Mouse (Mus musculus) urinary bladder, postnatal 0 days (tissue): ENCODE results near the gene Cpne6. TPM values are rescaled to one million over a fixed set of nuclear protein-coding genes. Genes with fewer than 3 reads are reported as not detected.

ENCODE experiments used
- polyA plus RNA-seq: library from polyadenylated mRNA; unstranded; fragments of >200 nt; fragmentation: Nextera tagmentation; extraction: Ambion mirVana; gene quantifications from 2 replicates; pipeline ENCODE4 v1.2.1, GENCODE M21; 2015

Cpne6 gene
- polyA plus RNA-seq, result 1.8 and 1.9 TPM in 2 replicates

GRCm38 (mm10) chr14:55510125-55510731 lies at the start of gene Cpne6:
Gene Cpne6 (plus strand): TSS chr14:55510445.

GRCm38 (mm10) chr14:55478651-55479599 lies 31.3 kb upstream of the Cpne6 start, which contains the start of gene Dhrs4:
Gene Dhrs4 (plus strand): TSS chr14:55478758.

GRCm38 (mm10) chr14:55490361-55491201 lies 19.7 kb upstream of the Cpne6 start, which contains the start of gene Carmil3:
Gene Carmil3 (plus strand): TSS chr14:55490651.

DNA sequence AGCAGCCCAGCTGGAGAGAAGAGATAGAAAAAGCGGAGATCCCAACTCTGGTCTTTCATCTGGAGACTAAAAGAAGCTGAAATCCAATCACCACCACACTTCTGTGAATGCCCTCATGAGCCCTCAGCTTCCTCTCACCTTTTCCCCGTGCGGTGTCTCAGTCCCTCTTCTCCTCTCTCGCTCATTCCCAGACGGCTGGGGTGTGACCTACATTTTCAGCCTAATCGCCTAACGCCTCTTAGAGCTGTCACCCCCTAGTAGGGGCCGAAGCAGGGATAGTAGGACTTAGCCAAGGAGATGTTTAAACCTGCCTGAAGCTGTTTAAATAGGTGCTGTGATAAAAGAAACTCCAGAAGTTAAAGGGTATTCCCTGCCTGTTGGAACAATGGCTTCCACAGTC lies 14.5 kb downstream of the Cpne6 start, which contains the start of gene Nrl:
Gene Nrl, minus strand, starts transcription at position 197 of the 400 bp plus-strand sequence.

DNA sequence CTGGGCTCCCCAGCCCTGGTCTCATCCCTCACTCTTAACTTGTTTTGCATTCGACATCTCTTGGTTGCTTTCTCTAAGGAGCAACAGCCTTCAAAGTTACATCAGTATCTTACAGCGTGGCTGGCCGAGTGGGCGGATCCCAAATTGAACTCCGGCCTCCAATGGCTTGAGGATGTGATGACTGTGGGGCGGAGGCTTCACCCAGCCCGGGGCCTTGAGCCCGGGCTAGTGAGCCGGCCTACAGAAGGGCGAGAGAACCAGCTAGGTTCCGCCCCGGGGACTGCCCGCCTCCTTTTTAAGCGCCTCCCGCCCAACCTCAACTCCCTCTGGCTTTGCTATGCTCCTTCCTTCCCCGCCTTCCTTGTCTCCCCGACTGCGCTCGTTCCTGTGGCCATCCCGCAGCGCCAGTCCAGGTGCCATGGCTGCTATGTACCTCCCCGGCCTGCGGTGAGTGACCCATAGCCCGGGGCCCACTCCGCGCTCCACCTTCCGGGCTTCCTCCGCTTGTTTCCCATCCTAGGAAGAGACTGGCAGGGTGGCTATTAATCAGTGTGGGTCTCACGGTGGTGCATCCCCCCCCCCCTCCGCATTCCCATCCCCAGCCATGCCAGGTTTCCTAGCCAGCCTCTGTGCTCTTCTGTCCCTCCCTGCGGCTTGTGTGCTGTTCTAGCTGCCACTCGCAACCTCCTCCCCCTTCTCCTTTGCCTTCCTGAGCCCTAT lies 30.0 kb downstream of the Cpne6 start, which contains the start of gene Pck2:
Gene Pck2, plus strand, starts transcription at position 200 of the 720 bp plus-strand sequence.

GRCm38 (mm10) chr14:55559799-55560201 lies 49.6 kb downstream of the Cpne6 start, which contains the start of gene Dcaf11:
Gene Dcaf11 (plus strand): TSS chr14:55560006.

DNA sequence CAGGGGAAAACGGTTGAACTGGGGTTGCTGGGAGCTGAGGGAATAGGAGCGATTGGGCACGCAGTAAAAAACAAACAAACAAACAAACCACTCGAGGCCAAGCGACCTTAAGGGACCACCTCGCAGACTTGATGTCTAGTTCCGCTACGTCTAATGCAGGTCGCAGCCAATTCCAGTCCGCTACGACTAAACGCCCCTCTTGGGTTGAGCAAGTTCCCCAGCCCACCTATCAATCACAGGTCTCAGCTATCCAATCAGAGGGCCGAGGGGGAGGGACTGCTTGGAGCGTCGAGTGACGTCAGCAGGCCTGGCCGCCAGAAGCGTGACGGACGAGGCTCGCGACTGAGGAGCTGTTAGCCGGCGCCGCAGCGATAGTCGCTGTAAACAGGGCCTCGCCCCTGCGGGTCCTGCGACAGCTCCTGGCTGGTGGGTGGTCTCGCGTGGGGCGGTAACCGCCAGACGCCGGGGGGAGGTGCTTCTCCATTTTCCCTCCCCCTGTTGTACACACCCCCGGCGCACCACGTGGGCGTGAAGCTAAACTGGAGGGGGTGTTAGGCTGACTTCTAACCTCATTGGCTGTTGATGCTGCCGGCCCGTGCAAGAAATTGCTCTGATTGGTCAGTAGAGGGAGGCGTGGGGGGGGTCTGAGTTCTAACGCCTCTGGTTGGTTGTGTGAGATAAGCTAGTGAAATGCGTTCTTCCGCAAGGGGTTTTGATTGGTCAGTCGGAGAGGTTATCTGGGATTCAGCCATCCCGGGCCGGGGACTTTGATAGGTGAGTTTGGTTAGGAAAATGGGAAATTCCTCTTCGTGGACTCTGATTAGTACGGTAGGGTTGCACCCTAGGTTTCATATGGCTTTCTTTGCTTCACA lies 50.2 kb downstream of the Cpne6 start, which contains the start of gene A730061H03Rik:
Gene A730061H03Rik, minus strand, starts transcription at position 205 of the 872 bp plus-strand sequence.

Other genes starting within 250 kb of the Cpne6 start
- 52.0 and 53.1 TPM in 2 replicates for gene Dhrs4, start 31.7 kb upstream of the Cpne6 start, polyA plus RNA-seq
- 0.22 and 0.35 TPM in 2 replicates for gene Carmil3, start 19.8 kb upstream of the Cpne6 start, polyA plus RNA-seq
- gene Nrl, start 14.5 kb downstream of the Cpne6 start, polyA plus RNA-seq, result not detected in 2 replicates
- 41.2 and 47.1 TPM in 2 replicates for gene Pck2, start 29.8 kb downstream of the Cpne6 start, polyA plus RNA-seq
- 55.6 and 63.3 TPM in 2 replicates for gene Dcaf11, start 49.6 kb downstream of the Cpne6 start, polyA plus RNA-seq
- gene A730061H03Rik, start 50.0 kb downstream of the Cpne6 start, polyA plus RNA-seq, result 0.51 and 1.1 TPM in 2 replicates
- 0.26 TPM in 1 of 2 replicates, not detected in the other for gene Fitm1, start 65.2 kb downstream of the Cpne6 start, polyA plus RNA-seq
- 104 and 112 TPM in 2 replicates for gene Psme1, start 67.7 kb downstream of the Cpne6 start, polyA plus RNA-seq
- gene Emc9, start 74.9 kb downstream of the Cpne6 start, polyA plus RNA-seq, result 6.7 and 6.8 TPM in 2 replicates
- 218 and 249 TPM in 2 replicates for gene Psme2, start 80.7 kb downstream of the Cpne6 start, polyA plus RNA-seq
- 11.0 and 13.6 TPM in 2 replicates for gene Rnf31, start 81.3 kb downstream of the Cpne6 start, polyA plus RNA-seq
- gene Irf9, start 93.1 kb downstream of the Cpne6 start, polyA plus RNA-seq, result 17.2 and 21.2 TPM in 2 replicates
- 1.3 and 1.9 TPM in 2 replicates for gene Rec8, start 107.6 kb downstream of the Cpne6 start, polyA plus RNA-seq
- gene Ipo4, start 125.5 kb downstream of the Cpne6 start, polyA plus RNA-seq, result 60.2 and 63.0 TPM in 2 replicates
- 0.56 and 1.4 TPM in 2 replicates for gene Gm49378, start 127.5 kb downstream of the Cpne6 start, polyA plus RNA-seq
- gene Tm9sf1, start 133.4 kb downstream of the Cpne6 start, polyA plus RNA-seq, result 68.6 and 69.9 TPM in 2 replicates
- gene Tssk4, start 139.7 kb downstream of the Cpne6 start, polyA plus RNA-seq, result 0.26 and 0.35 TPM in 2 replicates
- gene Mdp1, start 150.1 kb downstream of the Cpne6 start, polyA plus RNA-seq, result 35.8 and 39.5 TPM in 2 replicates
- 32.0 and 33.0 TPM in 2 replicates for gene Gmpr2, start 161.5 kb downstream of the Cpne6 start, polyA plus RNA-seq
- gene Nedd8, start 161.7 kb downstream of the Cpne6 start, polyA plus RNA-seq, result 388 and 415 TPM in 2 replicates
- 13.9 and 15.5 TPM in 2 replicates for gene Tinf2, start 171.4 kb downstream of the Cpne6 start, polyA plus RNA-seq
- gene Tgm1, start 203.5 kb downstream of the Cpne6 start, polyA plus RNA-seq, result 7.4 and 9.2 TPM in 2 replicates
- gene Rabggta, start 211.8 kb downstream of the Cpne6 start, polyA plus RNA-seq, result 17.3 and 20.5 TPM in 2 replicates
- gene Dhrs1, start 235.2 kb downstream of the Cpne6 start, polyA plus RNA-seq, result 60.6 and 62.9 TPM in 2 replicates
- gene Nop9, start 235.2 kb downstream of the Cpne6 start, polyA plus RNA-seq, result 18.6 TPM in 2 replicates
- 0.13 and 0.18 TPM in 2 replicates for gene Cideb, start 248.0 kb downstream of the Cpne6 start, polyA plus RNA-seq